Mouse (Mus musculus) cerebellum, adult 11 months (tissue): Measurements from ENCODE around the gene Pi16.
A peak's percentile ranks its signal among the peaks of the same experiment; 100 is the strongest.
"Not testable (repeated sequence)": the region's sequence is repeated elsewhere in the genome, so short reads cannot be mapped to it uniquely, and the experiment has no call there.

Source experiments
- DNase-seq: peaks from one replicate; pipeline ENCODE4 v3.0.0; 2022

The Pi16 gene

GRCm38 (mm10) chr17:29330671-29331410 is 13.4 kb downstream of the Pi16 start:
- peak; percentile 63 for DNase-seq

DNA sequence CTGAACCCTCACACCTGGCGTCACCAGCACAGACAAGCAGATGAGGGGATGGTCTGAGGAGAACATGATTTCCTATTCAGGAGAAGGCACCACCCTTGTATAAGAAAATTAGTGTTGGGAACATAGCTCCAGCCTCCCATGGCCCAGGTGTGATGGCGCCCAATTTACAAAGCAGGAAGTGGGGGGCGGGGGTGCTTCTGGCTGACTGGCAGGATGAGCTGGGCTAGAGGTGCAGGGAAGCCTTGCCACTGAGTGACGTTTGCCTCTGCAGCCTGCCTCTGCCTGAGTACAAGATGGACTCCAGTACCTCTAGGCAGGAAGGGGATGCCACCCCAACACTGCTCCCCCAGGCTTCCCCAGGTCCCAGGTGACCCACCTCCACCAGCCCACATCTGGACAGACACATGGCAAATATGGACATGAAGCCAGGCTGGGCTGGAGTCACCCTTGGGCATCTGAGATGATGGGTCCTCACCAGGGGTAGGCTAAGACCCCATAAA is 14.8 kb downstream of the Pi16 start:
- no peak for DNase-seq

DNA sequence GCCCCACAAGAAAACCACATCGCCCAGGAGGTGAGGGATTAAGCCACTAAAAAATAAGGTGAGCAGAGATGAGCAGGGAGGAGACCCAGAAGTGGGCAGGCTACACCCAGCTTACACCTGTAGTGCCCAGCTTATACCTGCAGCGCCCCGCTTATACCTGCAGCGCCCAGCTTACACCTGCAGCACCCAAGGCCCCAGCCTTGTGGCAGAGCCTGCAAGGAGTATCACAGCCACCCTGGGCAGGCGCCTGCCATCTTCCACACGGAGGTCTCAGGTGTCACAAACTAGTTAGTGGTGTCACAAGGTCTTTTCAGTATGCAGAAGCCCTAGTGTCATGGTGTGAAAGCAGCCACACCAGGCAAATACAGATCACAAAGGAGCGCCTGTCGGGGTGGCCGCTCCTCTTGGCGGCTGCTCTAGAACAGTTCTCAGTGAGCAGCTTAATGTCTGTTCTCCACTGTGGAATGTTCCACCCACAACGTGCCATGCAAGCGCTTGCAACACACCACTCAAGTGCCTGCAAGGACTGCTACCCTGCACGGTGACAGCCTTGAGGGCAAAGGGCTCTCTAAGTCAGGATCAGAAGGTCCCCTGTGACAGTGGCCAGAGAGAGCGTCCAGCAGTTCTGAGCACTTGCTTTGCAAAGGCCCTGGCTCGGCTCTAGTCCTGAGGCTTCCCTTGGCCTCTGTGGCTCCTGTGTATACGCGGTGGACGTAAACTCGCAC is 18.9 kb downstream of the Pi16 start:
- no peak for DNase-seq

DNA sequence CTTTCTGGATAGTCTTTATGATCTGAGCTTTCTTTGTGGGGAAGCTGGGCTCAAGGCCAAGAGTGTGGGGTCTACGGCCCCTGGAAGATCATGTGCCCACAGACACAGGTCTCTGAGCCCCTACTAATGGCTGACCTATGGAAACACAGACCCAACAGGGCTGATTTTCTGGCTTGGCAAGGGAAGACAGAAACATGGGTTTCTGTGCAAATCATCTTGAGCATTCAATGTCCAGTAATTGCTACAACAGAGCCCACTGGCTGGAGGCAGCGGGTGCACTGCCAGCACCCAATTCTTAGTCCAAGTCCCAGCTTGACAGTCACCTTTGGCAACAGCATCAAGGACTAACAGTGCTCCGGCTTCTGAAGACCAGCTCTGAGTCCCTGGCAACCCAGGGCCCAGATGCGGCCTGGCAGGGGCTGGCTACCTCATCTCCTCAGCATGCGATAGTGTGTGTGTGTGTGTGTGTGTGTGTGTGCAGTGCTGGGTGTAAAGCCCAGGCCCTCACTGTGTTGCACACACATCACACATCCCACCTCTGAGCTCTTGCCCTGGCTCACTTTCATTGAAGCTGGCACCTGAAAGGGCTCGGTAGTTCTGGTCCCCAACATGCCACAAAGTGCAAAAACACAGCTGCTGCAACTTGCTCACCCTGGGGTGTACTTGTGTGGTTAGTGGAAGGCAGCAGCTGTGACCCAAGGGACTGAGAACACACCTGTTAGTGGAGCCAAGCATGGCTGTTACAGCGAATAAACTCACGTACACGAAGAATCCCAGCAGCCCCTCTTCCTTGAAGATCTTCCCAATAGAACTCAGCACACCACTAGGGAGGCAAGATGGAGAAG is 20.7 kb downstream of the Pi16 start:
- no peak for DNase-seq

DNA sequence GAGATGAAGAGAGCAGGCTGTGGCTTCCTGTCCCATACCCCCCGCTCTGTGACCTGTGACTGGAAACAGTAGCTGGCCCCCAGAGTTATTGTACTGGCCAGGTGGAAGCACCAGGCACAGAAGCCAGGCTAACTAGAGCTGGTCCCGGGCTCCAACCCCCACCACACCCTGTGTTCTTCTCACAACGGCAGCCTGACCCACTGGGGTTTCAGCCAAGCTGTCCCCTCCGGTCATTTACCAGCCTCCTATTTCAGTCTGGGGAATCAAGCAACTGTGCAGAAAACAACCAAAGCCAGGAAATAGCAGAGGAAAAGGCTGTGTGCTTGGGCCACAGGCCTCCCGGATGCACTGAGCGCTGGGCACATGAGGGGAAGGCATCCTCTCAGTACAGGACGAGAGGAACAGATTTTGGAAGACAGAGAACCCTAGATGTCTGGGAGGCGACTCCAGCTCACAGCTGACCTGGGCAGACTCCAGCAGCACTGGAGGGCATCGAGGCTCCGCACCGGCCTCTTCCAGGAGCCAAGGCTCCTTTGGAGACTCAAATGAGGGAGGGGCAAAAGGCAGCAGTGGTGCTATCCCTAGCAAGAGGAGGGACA is 21.8 kb downstream of the Pi16 start:
- DNase-seq: no peak

DNA sequence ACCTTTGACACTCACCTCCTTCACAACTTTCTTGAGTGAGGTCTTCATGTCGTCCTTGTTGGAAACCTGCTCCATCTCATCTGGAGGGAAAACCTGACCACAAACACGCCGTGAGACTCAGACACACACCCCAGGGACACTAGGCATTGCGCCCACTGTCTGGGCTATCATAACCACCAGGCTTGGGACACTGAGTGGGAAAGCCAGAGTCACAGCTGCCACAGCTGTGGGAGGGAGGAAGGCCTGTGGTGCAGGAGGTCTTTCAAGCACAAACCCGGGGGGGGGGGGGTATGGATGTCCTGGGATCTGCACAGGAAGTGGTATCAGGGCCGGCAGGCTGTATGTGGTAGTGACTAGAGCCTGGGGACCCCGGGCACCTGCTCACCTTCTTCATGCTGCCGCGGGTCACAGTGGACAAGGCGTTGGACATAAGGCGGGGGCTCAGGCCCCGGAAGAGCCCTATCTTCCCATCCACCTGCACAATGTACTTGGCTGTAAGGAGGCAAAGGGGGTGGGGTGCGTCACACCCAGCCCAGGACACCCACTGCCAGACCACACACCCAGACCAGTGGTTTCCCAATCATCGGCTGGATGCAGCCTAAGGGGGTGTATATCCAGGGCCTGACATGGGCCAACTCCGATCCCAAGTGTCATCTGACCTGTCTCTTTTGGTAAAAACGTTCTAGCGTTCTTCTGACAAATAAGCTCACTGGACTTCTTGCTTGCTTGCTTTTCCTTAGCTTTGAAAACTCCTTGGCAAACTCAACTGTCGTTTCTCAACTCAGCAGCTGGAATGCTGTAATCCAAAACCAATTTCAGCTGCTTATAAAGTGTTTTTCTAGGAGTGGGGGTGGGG is 23.2 kb downstream of the Pi16 start:
- no peak for DNase-seq

DNA sequence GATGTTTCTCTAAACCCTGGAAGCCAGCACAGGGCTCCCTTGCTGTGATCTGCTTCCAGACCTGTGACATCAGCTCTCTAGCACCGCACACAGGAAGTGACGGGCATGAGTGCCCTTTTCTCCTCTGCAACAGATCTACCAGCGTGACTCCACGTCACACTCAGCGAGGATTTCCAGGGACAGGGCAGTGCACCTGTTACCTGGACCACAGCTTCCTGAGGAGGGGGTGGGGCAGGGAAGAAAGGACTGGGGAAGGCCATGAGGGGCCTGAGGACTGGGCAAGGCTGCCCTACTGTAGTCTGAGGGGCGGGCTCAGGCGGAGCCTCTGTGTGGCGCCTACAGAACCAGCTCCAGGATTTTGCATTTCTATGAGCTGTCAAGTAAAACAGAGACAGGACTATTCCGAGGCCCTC is 24.1 kb downstream of the Pi16 start:
- no peak for DNase-seq

DNA sequence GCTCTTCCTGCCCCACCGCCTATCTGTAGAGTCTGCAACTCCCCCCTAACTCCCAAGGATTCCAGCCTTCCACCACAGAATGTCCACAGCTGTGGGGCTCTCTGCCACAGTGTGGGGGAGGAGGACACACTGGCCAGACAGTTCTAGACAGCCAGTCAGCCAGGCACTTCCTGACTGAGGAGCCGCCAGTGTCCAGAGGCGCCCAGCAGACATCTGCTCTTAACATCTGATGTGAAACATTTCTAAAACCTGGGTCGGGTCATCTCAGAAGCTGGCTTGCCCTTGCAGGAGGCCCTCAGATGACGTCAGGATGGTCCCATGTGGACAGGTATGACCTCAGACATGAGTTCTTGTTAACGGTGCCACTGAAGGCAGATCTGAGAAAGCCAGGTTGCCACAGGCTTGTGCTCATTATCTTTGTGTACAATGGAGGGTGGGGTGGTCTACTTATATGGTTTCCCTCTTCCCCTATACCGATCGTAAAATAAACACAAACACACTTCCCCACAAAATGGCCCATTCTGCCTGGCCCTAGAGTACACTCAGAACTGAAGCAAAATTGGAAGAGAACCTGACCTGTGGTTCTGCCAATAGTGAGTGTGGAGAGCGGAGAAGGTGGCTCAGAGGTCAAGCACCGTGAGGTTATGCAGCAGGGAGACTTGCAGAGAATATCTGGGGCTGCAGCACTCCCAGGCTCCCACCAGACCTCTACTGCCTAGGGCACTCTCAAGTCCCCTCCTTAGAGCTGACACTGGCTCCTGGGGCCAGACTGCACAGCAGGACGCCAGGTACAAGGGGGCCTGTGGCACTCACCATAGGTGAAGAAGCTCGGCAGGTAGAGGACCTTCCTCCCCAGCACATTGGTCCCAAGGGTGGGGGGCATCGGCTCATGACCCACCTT is 24.8 kb downstream of the Pi16 start:
- DNase-seq: no peak

GRCm38 (mm10) chr17:29343241-29343640 is 25.8 kb downstream of the Pi16 start:
- no peak for DNase-seq

GRCm38 (mm10) chr17:29345272-29345671 is 27.8 kb downstream of the Pi16 start:
- no peak for DNase-seq

- DNase-seq: no peak
Measured at GRCm38 (mm10) chr17:29346496-29347125, 29.1 kb downstream of the Pi16 start.

DNA sequence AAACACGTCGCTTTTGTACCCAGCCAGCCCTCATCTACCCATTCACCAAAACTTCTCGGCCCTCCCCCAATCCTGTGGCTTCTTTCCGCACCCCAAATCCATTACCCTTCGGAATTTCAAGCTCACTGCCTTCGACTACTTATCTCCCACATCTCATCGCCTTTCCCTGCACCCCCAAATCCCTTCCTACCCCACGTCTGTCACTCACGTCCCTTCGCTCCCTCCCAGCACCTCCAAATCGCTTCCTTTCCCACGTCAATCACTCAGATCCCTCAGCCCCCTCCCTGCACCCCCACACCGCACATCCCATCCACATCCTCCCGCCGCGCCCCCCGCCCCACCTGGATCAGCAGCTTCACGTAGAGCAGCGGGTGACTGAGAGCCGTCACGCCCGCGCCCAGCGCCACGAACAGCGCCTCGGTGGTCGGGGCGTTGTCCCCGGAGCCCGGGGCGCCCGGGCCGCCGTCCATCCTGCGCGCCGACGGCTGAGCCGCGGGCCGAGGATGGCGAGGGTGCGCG is 29.7 kb downstream of the Pi16 start:
- no peak for DNase-seq

DNA sequence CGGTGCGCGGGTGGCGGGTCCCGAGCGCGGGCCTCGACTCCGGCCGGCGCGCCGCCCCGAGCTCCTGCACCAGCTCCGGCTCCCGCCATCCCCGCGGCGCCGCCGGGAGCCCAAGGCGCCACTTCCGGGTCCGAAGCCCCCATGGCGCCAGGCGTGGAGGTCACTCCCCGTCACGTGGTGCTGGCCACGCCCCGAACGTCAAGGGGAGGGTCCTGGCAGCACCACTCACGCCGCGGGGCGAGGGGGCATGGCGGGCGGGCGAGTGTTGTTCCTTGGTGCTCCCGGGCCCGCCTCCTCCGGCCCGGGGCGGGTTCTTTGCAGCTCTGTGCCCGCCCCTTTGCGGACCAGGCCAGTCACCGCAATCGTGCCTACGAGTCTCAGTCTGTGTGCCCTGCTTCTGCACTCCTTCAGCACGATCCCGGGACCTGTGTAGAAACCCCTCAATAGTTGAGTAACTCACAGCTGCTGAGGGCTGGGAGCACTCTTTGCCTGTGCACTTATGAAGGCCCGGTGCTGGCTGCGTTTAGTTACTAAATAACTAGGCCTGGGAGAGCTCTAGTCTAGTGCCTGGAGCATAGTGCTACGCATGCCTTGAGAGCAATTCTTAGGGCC is 30.3 kb downstream of the Pi16 start, which contains the start of gene Mtch1:
Mtch1 (minus strand) TSS at position 290 of the 612 bp plus-strand sequence.
- peak; percentile 97 for DNase-seq

DNA sequence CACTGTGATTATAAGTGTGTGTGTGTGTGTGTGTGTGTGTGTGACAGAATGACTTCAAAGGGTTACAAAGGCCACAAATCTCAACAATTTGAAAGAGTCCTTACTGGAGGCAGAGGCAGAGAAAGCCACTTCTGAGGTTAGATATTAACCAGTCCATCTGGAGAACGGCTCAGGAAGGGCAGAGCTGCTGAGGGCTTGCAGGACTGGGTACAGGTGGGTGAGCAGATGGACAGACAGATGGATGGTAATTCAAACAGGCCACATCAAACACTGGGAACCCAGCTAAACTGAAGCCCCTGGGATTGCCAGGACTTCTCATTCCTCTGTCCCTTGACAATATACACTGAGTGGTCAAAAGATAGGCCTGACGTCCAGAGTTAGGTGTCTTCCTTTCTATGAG is 31.5 kb downstream of the Pi16 start:
- peak; percentile 47 for DNase-seq

- not testable (repeated sequence) for DNase-seq
Measured at GRCm38 (mm10) chr17:29351056-29351455, 33.6 kb downstream of the Pi16 start.

DNA sequence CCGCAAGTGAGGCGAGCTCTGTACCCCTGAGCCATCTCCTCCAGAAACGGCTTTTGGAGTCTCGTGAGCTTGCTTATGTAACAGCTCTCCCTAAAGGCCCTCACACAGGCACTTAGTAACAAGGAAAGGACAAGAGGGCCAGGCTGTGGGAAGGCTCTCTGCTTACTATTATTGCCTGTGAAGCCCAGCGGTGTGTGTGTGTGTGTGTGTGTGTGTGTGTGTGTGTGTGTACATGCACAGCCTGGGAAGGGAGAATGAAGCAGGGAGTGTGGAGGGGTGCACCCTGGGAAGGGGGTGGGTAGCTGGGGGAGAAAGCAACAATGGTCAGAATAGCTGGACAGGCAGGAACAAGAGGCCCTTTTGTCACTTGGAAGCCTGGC is 38.0 kb downstream of the Pi16 start:
- no peak for DNase-seq

DNA sequence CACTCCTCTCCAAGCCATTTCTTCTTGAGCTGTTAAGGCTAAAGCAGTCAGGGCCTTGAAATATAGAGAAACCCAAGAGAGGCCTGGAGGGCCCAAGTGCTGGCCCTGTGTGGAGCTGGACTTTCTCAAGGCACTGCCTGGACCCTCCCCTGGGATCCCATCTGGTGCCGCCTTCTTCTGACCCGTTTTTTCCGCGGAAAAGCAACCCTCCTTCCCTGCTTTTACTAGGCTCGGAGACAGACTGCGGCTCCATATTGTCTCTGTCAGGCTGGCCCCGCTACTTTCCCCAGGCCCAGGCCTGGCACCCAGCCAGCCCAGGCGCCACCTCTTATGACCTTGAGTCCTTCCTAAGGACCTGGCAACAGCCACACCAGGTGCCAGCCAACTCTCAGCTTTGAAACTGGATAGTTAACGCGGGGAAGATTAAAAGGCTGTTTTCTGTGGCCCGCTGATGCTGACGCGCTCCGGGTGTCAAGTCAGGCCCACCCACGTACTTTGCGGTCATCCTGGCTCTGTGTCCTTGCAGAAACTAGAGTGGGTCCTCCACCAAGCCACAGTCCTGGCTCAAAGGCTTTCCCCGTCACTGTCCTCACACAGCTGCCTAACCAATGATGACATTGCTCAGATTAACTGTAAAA is 38.5 kb downstream of the Pi16 start:
- DNase-seq: no peak

DNA sequence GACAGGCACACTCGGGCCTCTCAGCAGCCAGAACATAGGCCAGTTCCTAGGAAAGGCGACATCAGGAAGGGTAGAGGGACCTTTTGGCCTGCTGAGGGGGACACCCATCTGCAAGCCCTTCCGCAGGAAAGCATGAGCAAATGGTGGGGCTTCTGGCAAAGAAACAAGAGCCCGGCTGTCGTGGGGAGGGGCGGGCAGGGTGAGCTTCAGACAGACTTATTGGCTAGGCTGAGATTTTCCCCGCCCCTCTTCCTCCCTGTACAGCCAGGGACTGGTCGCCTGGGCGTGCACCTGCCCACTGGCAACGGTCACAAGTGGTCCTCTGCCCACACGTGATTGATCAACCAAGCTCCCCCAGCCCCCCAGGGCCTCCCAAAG is 39.0 kb downstream of the Pi16 start:
- no peak for DNase-seq

- no peak for DNase-seq
Measured at GRCm38 (mm10) chr17:29356882-29357281, 39.4 kb downstream of the Pi16 start.
